In the genomic region with DNA sequence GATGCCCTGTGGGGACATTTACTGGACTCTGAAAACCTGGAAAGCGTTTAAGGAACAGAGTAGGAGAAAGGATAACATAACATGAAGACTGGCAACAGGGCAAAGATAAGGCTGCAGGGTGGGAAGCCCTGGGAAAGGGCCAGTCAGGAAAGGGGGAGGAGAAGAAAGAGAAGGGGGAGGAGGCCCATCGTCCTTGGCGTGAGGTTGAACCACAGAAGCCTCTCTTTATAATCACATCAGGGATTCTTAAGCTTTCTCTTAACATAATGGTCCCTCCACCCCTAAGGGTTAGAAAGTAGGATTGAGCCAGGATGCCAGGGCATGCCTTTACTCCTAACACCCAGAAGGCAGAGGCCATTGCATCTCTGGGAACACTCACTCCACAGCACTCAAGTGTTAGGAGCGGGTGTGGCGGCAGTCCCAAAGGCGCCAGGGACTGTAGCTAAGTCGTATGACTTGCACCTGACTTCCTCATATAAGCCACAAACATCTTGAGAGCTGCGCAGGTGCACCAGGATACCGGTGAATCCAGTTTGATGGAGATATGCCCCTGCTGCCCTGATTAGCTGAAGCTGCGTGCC, we compare ENCODE assay signal across 15 mouse cellular contexts. TPM values are rescaled to one million over a fixed set of nuclear protein-coding genes. Genes with fewer than 3 reads are reported as not detected.
DNase-seq lines count a peak whose midpoint lies in the region; ATAC-seq and TF ChIP-seq lines count a peak whose summit lies in the region.
"Not testable (repeated sequence)": the region's sequence is repeated elsewhere in the genome, so short reads cannot be mapped to it uniquely, and the experiment has no call there.
"Had no signal": no experiment of that assay in that cellular context is flagged by ENCODE, and none has a peak within 500 bp of the region (broad histone marks: within the 10 kb centered on the region; RNA-seq: fewer than 3 reads in every experiment).

No protein-coding gene starts in this region.

- not testable (repeated sequence) for TF ChIP-seq POLR2A in ES-Bruce4 (IDR thresholded peaks at IDR 0.05; ENCODE audit: insufficient read depth, low read length)

- 57% methylated on average over 8 of the region's 10 CpGs for WGBS in lung, embryonic 16.5 days

- TF ChIP-seq CTCF in ES-Bruce4 (IDR thresholded peaks at IDR 0.05; ENCODE audit: low read depth, low read length) = not testable (repeated sequence)

- not testable (repeated sequence) for H3K4me2 ChIP-seq in lung, embryonic 16.5 days (ENCODE audit: low read depth, low read length)

- H3K9me3 ChIP-seq in ES-Bruce4 (replicated peaks; ENCODE audit: control insufficient read depth, insufficient read depth, low read length, poor library complexity, severe bottlenecking); lung, embryonic 16.5 days (ENCODE audit: control insufficient read depth, low read length): not testable (repeated sequence)

- peak overlapping the region; percentile 45; the same call in 1 of the 2 replicates for H3K9ac ChIP-seq in ES-Bruce4 (ENCODE audit: low read depth, poor library complexity, severe bottlenecking)
- H3K9ac ChIP-seq in lung, embryonic 16.5 days (ENCODE audit: low read length) = not testable (repeated sequence)

- H3K36me3 ChIP-seq in ES-Bruce4 (ENCODE audit: control insufficient read depth, insufficient read depth, low read length, poor library complexity, severe bottlenecking); lung, embryonic 16.5 days (ENCODE audit: control insufficient read depth, insufficient read depth, low read length): not testable (repeated sequence)

- ATAC-seq in lung, embryonic 16.5 days (ENCODE audit: low read depth) = peak; percentile 72

- 0 out of 2 replicates have a peak overlapping the region, but pooled peaks have one; percentile 12 for H3K4me3 ChIP-seq in ES-Bruce4 (ENCODE audit: low read depth, low read length)
- not testable (repeated sequence) for H3K4me3 ChIP-seq in lung, embryonic 16.5 days (ENCODE audit: low read length)

- DNase-seq in R1 (ENCODE audit: low read depth, low spot score) = peak; percentile 66
- DNase-seq in lung, adult 18-20 months = peak; percentile 73 to 81
- DNase-seq in lung, postnatal 14 days = peak; percentile 7
- peak; percentile 20 to 73 for DNase-seq in lung, postnatal 4 days

- not testable (repeated sequence) for H3K4me1 ChIP-seq in ES-Bruce4 (ENCODE audit: control insufficient read depth, insufficient read depth, low read length); lung, embryonic 16.5 days (replicated peaks; ENCODE audit: control insufficient read depth, insufficient read depth, low read length)

- peak overlapping the region; percentile 84 for H3K27ac ChIP-seq in ES-Bruce4 (ENCODE audit: insufficient read depth, low read length)
- peak overlapping the region; percentile 74 for H3K27ac ChIP-seq in lung, embryonic 16.5 days (ENCODE audit: low read length)

- not testable (repeated sequence) for H3K27me3 ChIP-seq in ES-Bruce4 (ENCODE audit: control insufficient read depth, insufficient read depth, low read length, poor library complexity, severe bottlenecking); lung, embryonic 16.5 days (ENCODE audit: control insufficient read depth, insufficient read depth, low read depth, low read length)

- TF ChIP-seq EP300 in ES-Bruce4 (IDR thresholded peaks at IDR 0.05; ENCODE audit: insufficient read depth, low read depth, low read length) = not testable (repeated sequence)

RNA-seq across cellular contexts. Expression of a gene that starts 1.2 kb away (rescaled TPM):
- polyA plus RNA-seq in ES-Bruce4 (2011; ENCODE audit: insufficient read depth, insufficient read length, low read depth, missing spikeins) = 0.72 and 3.6 TPM in 2 replicates
- 0.20 and 0.23 TPM in 2 replicates for polyA plus RNA-seq in lung, embryonic 16.5 days (2015; fragmentation: Nextera tagmentation; extraction: Ambion mirVana)
- polyA plus RNA-seq: adrenal gland, adult 2 months; cerebellum, adult 2 months; embryonic facial prominence, embryonic 12.5 days; frontal cortex, adult 2 months; heart, embryonic 12.5 days; heart, embryonic 15.5 days; hindbrain, embryonic 10.5 days; hindbrain, embryonic 16.5 days had no signal

RNA-seq across cellular contexts. Expression of a gene that starts 8.6 kb away (rescaled TPM):
- 15.5 and 19.8 TPM in 2 replicates for polyA plus RNA-seq in ES-Bruce4 (2011; ENCODE audit: insufficient read depth, insufficient read length, low read depth, missing spikeins)
- polyA plus RNA-seq in lung, embryonic 16.5 days (2015; fragmentation: Nextera tagmentation; extraction: Ambion mirVana) = 11.0 and 12.3 TPM in 2 replicates

RNA-seq across cellular contexts. Expression of a gene that starts 8.7 kb away (rescaled TPM):
- 584 and 609 TPM in 2 replicates for polyA plus RNA-seq in ES-Bruce4 (2011; ENCODE audit: insufficient read depth, insufficient read length, low read depth, missing spikeins)
- 432 and 447 TPM in 2 replicates for polyA plus RNA-seq in lung, embryonic 16.5 days (2015; fragmentation: Nextera tagmentation; extraction: Ambion mirVana)

RNA-seq across cellular contexts. Expression of a gene that starts 33.7 kb away (rescaled TPM):
- polyA plus RNA-seq in ES-Bruce4 (2011; ENCODE audit: insufficient read depth, insufficient read length, low read depth, missing spikeins) = 0.82 TPM in 1 of 2 replicates, not detected in the other
- polyA plus RNA-seq in lung, embryonic 16.5 days (2015; fragmentation: Nextera tagmentation; extraction: Ambion mirVana) = 0.69 and 1.0 TPM in 2 replicates
- polyA plus RNA-seq: forebrain, embryonic 11.5 days; frontal cortex, adult 2 months; hindbrain, embryonic 10.5 days had no signal

RNA-seq across cellular contexts. Expression of a gene that starts 36.6 kb away (rescaled TPM):
- polyA plus RNA-seq in ES-Bruce4 (2011; ENCODE audit: insufficient read depth, insufficient read length, low read depth, missing spikeins) = 89.0 and 93.3 TPM in 2 replicates
- polyA plus RNA-seq in lung, embryonic 16.5 days (2015; fragmentation: Nextera tagmentation; extraction: Ambion mirVana) = 228 and 231 TPM in 2 replicates

Comparison
In these comparisons a context has a peak if more than half of its experiments do, and no peak if none do; other contexts are left out.
1. DNase-seq: peak in every context shown above with its lines; median percentile 77 in lung, adult 18-20 months; 66 in R1; 46 in lung, postnatal 4 days; 7 in lung, postnatal 14 days.